Mouse (Mus musculus) E14TG2a.4 (cell line): ENCODE results near the gene Hsp90aa1.
"Not testable (repeated sequence)": the region's sequence is repeated elsewhere in the genome, so short reads cannot be mapped to it uniquely, and the experiment has no call there.

ENCODE experiments used
- CTCF ChIP-seq: conservative IDR thresholded peaks from 2 replicates; pipeline ENCODE4 v1.5.1; 2014; ENCODE audit warnings: low read length
- NANOG ChIP-seq: IDR thresholded peaks from 2 replicates; pipeline ENCODE4 v1.6.1; 2014; ENCODE audit warnings: borderline replicate concordance, low read length, mixed read lengths

DNA sequence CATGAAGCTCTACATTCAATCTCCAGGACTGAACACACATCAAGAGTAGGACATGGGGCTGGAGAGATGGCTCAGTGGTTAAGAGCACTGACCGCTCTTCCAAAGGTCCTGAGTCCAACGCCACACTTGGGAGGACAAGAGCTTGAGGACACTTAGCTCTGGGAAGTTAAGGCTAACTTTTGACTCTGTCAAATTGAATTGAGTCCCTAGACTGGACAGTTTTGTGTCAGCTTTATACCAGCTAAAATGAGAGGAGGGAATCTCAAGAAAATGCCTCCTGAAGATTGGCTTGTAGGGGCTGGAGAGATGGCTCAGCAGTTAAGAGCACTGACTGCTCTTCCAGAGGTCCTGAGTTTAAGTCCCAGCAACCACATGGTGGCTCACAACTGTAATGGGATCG lies 13.6 kb downstream of the Hsp90aa1 start:
- not testable (repeated sequence) for TF ChIP-seq NANOG, CTCF
